Mouse (Mus musculus) layer of hippocampus, postnatal 14 days (tissue): Measurements from ENCODE around the gene March7. TPM values are rescaled to one million over a fixed set of nuclear protein-coding genes. Genes with fewer than 3 reads are reported as not detected.

Source experiments
- DNase-seq, 2 experiments: peaks; one replicate each; pipeline ENCODE4 v3.0.0; 2021 to 2022; ENCODE audit warnings: low spot score in 2 of 2, mixed read lengths in 1 of 2
- long read RNA-seq, 2 experiments: library from polyadenylated mRNA; stranded (forward); transcript quantifications; one replicate each; pipeline ENCODE4 v2.0.0; 2021
- total RNA-seq, 2 experiments: library from RNA; stranded (reverse); gene quantifications; 2 replicates each; pipeline ENCODE4 v1.2.3; 2021

March7 gene
- total RNA-seq = 10 to 100 TPM; 60.8 to 78.5 TPM
- long read RNA-seq, experiment 1, transcript March7-203 (10 exons, 3,594 nt) = major isoform, 43 of 70 reads
- long read RNA-seq, experiment 1, partial matches to known transcripts = 3 of 70 reads
- long read RNA-seq, experiment 1, other reads (novel, unspliced or antisense) = 23 of 70 reads
- long read RNA-seq, experiment 2, transcript March7-203 (10 exons, 3,594 nt) = major isoform, 27 of 48 reads
- long read RNA-seq, experiment 2, partial matches to known transcripts = 2 of 48 reads
- long read RNA-seq, experiment 2, other reads (novel, unspliced or antisense) = 17 of 48 reads

- peak; percentile 81 to 86 for DNase-seq
Measured at GRCm38 (mm10) chr2:60209703-60210651, at the start of gene March7, which contains the start of gene Baz2b. TSS of gene March7 (plus strand) at chr2:60209887. TSS of gene Baz2b (minus strand) at chr2:60209839.

- DNase-seq = no peak
Measured at GRCm38 (mm10) chr2:60163744-60164143, 45.9 kb upstream of the March7 start.

GRCm38 (mm10) chr2:60165679-60166078 lies 44.0 kb upstream of the March7 start:
- DNase-seq = no peak

- DNase-seq = no peak
Measured at GRCm38 (mm10) chr2:60166878-60167277, 42.8 kb upstream of the March7 start.

- peak in 1 of 2 experiments; percentile 9 for DNase-seq
Measured at GRCm38 (mm10) chr2:60171786-60172530, 37.7 kb upstream of the March7 start.

- peak in 1 of 2 experiments; percentile 6 for DNase-seq
Measured at GRCm38 (mm10) chr2:60172531-60172914, 37.2 kb upstream of the March7 start.

GRCm38 (mm10) chr2:60173190-60173589 lies 36.5 kb upstream of the March7 start:
- DNase-seq = no peak

- no peak for DNase-seq
Measured at GRCm38 (mm10) chr2:60173595-60173994, 36.1 kb upstream of the March7 start.

- no peak for DNase-seq
Measured at GRCm38 (mm10) chr2:60175078-60175477, 34.6 kb upstream of the March7 start.

GRCm38 (mm10) chr2:60176087-60176486 lies 33.6 kb upstream of the March7 start:
- DNase-seq = no peak

GRCm38 (mm10) chr2:60177490-60177889 lies 32.2 kb upstream of the March7 start:
- no peak for DNase-seq

- DNase-seq = no peak
Measured at GRCm38 (mm10) chr2:60181696-60182095, 28.0 kb upstream of the March7 start.

GRCm38 (mm10) chr2:60196841-60197240 lies 12.8 kb upstream of the March7 start:
- no peak for DNase-seq

- no peak for DNase-seq
Measured at GRCm38 (mm10) chr2:60200051-60200562, 9.6 kb upstream of the March7 start.

- DNase-seq = peak in 1 of 2 experiments; percentile 34
Measured at GRCm38 (mm10) chr2:60200667-60201066, 9.0 kb upstream of the March7 start.

- no peak for DNase-seq
Measured at GRCm38 (mm10) chr2:60202900-60203530, 6.7 kb upstream of the March7 start.

- DNase-seq = no peak
Measured at GRCm38 (mm10) chr2:60203733-60204132, 6.0 kb upstream of the March7 start.

GRCm38 (mm10) chr2:60204162-60204561 lies 5.5 kb upstream of the March7 start:
- DNase-seq = no peak

GRCm38 (mm10) chr2:60205795-60206194 lies 3.9 kb upstream of the March7 start:
- DNase-seq = no peak

- peak; percentile 46 to 51 for DNase-seq
Measured at GRCm38 (mm10) chr2:60209122-60209611, 520 bp upstream of the March7 start.
